Mouse (Mus musculus) midbrain, embryonic 13.5 days (tissue): ENCODE measurements around the gene Zfp382. TPM values are rescaled to one million over a fixed set of nuclear protein-coding genes. Genes with fewer than 3 reads are reported as not detected.
A peak's percentile ranks its signal among the peaks of the same experiment; 100 is the strongest.
"Not testable (repeated sequence)": the region's sequence is repeated elsewhere in the genome, so short reads cannot be mapped to it uniquely, and the experiment has no call there.

ENCODE experiments used
- ATAC-seq: fragments of 200-750 bp; cut with Nextera tagmentation; 2 replicates; pipeline ENCODE4 v1.8.0; 2017; ENCODE audit warnings: mild to moderate bottlenecking, moderate TSS enrichment, moderate library complexity
- H3K27ac ChIP-seq: fragments of 300-500 bp; sonication (generic); 2 replicates; pipeline ENCODE4 v1.5.1; 2015; ENCODE audit warnings: inconsistent platforms, mild to moderate bottlenecking, moderate library complexity
- H3K27me3 ChIP-seq: fragments of 300-500 bp; sonication (generic); 2 replicates; pipeline ENCODE4 v1.6.1; 2015; ENCODE audit warnings: mild to moderate bottlenecking, inconsistent platforms
- H3K36me3 ChIP-seq: fragments of 300-500 bp; sonication (generic); 2 replicates; pipeline ENCODE4 v1.6.1; 2015; ENCODE audit warnings: mild to moderate bottlenecking, inconsistent platforms
- H3K4me1 ChIP-seq: fragments of 300-500 bp; sonication (generic); replicated peaks from 2 replicates; pipeline ENCODE4 v1.6.1; 2015; ENCODE audit warnings: inconsistent platforms
- H3K4me2 ChIP-seq: fragments of 300-500 bp; sonication (generic); replicated peaks from 2 replicates; pipeline ENCODE4 v1.6.1; 2015; ENCODE audit warnings: moderate library complexity, mild to moderate bottlenecking, inconsistent platforms
- H3K4me3 ChIP-seq: fragments of 300-500 bp; sonication (generic); replicated peaks from 2 replicates; pipeline ENCODE4 v1.5.1; 2015; ENCODE audit warnings: mild to moderate bottlenecking, inconsistent platforms
- H3K9ac ChIP-seq: fragments of 300-500 bp; sonication (generic); replicated peaks from 2 replicates; pipeline ENCODE4 v1.6.1; 2015; ENCODE audit warnings: mild to moderate bottlenecking, inconsistent platforms
- H3K9me3 ChIP-seq: fragments of 300-500 bp; sonication (generic); 2 replicates; pipeline ENCODE4 v1.6.1; 2016; ENCODE audit warnings: mild to moderate bottlenecking, inconsistent platforms
- WGBS: fragments of 180-500 bp; shearing (Covaris S2); methylation state at CpG from one replicate; pipeline ENCODE4 v1.1.7; 2015; 5-methylcytosine and 5-hydroxymethylcytosine counted together
- polyA plus RNA-seq: library from polyadenylated mRNA; unstranded; fragments of >200 nt; fragmentation: Nextera tagmentation; extraction: Ambion mirVana; gene quantifications from 2 replicates; pipeline ENCODE4 v1.2.1, GENCODE M21; 2015

Gene Zfp382
- polyA plus RNA-seq, 1 experiment from 2014 or later = 19.4 TPM

DNA sequence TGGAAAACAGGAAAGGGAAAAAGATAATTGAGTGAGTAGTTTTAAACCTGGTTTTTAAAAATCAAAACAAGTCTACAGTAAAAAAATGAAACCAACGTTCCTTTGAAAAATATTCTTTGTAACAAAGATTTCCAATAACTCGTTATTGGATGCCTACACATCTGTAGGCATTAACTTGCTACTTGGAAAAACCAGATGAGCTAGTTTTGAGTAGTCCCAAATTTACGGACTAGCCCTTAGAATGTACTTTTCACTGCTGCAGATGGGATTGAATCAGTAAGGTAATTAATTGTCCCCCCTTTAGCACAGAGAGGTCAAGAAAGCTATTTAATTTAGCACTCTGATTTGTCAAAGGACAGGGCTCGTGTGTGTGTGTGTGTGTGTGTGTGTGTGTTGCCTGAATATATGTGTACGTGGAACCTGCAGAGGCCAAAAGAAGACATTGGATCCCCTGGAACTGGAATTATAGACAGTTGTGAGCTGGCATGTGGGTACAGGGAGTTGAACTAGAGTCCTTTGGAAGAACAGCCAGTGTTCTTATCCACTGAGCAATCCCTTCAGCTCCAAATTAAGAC lies 26.1 kb upstream of the Zfp382 start:
- no peak for ATAC-seq
- peaks cover 3% of the 10 kb centered on the region; the same call in 1 of the 2 replicates for H3K9me3 ChIP-seq
- H3K27ac ChIP-seq = peak overlapping the region; percentile 96
- 12% methylated on average over 5 of the region's 5 CpGs for WGBS
- H3K36me3 ChIP-seq = peaks cover 31% of the 10 kb centered on the region
- H3K4me3 ChIP-seq = peak overlapping the region; percentile 53
- H3K27me3 ChIP-seq = no peaks in the 10 kb centered on the region
- peak overlapping the region; percentile 76 for H3K4me2 ChIP-seq
- H3K4me1 ChIP-seq = peaks cover 31% of the 10 kb centered on the region
- H3K9ac ChIP-seq = peak overlapping the region; percentile 81

DNA sequence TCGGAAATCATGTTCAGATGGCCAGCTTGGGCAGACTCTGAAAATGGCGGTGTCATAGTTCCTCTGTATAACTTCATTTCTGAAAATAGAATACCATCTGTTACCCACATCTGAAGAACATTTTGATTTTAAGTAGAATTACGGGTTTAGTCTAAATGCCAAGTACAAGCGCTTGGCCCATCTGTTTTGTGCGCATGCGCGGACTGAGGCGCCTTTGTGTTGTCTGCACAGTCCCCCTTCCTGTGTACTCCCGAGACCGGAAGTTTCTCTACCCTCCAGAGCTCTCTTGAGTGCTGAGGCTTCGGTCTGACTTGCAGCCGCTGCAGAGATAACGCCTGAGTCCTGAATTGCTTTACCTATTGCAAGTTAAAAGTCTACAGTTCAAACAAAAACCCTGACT lies 22.4 kb upstream of the Zfp382 start:
- no peak overlapping the region for H3K4me3 ChIP-seq
- no peak overlapping the region for H3K9ac ChIP-seq
- no peak overlapping the region for H3K4me2 ChIP-seq
- WGBS = 99% methylated on average over 13 of the region's 13 CpGs
- H3K27me3 ChIP-seq = no peaks in the 10 kb centered on the region
- peaks cover 26% of the 10 kb centered on the region for H3K4me1 ChIP-seq
- ATAC-seq = no peak
- H3K36me3 ChIP-seq = peaks cover 63% of the 10 kb centered on the region
- H3K27ac ChIP-seq = no peak overlapping the region
- H3K9me3 ChIP-seq = peaks cover 14% of the 10 kb centered on the region

DNA sequence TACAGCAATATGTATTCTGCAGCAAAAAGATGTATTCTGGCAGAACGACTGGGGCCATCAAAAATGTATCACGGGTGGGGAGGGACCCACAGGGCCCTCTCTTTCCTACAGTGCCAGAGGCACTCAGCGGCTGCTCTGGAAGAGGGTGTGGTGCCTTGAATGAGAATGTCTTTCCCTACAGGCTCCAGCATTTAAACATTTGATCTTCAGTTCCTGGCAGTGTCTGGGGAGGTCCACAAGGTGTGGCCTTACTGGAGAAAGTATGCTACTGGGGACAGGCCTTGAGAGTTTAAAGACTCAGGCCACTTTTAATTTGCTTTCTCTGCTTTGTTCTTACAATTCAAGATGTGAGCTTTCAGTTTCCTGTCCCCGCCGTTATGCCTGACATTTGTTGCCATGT lies 5.7 kb upstream of the Zfp382 start:
- Histone ChIP-seq H3K9ac (no peak overlapping the region), H3K27me3 (no peaks in the 10 kb centered on the region), H3K36me3 (no peaks in the 10 kb centered on the region), H3K4me1 (peaks cover 1% of the 10 kb centered on the region; the same call in 1 of the 2 replicates), H3K4me2 (no peak overlapping the region), H3K27ac (no peak overlapping the region), H3K4me3 (no peak overlapping the region), H3K9me3 (peaks cover 12% of the 10 kb centered on the region)
- no peak for ATAC-seq
- WGBS = 92% methylated on average over 5 of the region's 5 CpGs

DNA sequence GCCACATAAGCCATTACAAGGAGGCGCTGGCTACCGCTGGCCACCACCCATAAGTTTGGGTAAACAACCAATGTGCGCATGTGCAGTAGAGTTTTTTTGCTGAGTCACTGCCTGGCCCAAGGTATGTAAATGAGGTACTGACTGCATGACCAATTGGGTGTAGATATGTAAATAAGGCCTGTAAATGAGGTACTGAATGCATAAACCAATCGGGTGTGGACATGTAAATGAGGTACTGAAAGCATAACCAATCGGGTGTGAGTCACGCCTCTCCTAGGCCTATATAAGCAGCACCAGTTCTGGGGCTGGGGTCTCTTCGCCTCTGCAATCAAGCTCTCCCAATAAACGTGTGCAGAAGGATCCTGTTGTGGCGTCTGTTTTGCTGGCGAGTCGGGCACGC lies 3.8 kb upstream of the Zfp382 start:
- H3K4me3 ChIP-seq, ATAC-seq, H3K36me3 ChIP-seq, H3K27ac ChIP-seq, H3K27me3 ChIP-seq, H3K4me2 ChIP-seq, H3K9ac ChIP-seq: not testable (repeated sequence)
- Histone ChIP-seq H3K9me3 (peaks cover 12% of the 10 kb centered on the region), H3K4me1 (peaks cover 11% of the 10 kb centered on the region)
- 92% methylated on average over 12 of the region's 12 CpGs for WGBS

DNA sequence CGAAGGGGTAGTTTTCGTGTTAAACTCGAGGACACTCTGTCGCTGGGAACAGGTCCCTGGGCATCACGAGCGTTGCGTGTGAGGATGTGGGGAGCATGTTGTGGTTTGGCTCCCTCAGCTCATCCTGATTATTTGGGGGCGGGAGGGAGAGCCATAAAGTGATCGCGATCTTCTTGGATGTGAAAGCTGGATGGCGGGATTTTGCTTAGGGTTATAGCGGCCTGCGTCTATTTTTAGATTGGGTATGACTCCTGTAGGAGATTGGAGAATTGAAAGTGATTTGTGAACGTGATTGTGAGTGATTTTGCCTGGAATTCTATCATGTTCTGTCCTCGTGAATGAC lies 417 bp downstream of the Zfp382 start:
- Histone ChIP-seq H3K4me3 (peak overlapping the region; percentile 75), H3K9me3 (no peaks in the 10 kb centered on the region), H3K27ac (peak overlapping the region; percentile 87), H3K4me1 (peaks cover 19% of the 10 kb centered on the region), H3K36me3 (peaks cover 11% of the 10 kb centered on the region), H3K4me2 (peak overlapping the region; percentile 69), H3K9ac (peak overlapping the region; percentile 81), H3K27me3 (no peaks in the 10 kb centered on the region)
- WGBS = 12% methylated on average over 15 of the region's 15 CpGs
- ATAC-seq = no peak

DNA sequence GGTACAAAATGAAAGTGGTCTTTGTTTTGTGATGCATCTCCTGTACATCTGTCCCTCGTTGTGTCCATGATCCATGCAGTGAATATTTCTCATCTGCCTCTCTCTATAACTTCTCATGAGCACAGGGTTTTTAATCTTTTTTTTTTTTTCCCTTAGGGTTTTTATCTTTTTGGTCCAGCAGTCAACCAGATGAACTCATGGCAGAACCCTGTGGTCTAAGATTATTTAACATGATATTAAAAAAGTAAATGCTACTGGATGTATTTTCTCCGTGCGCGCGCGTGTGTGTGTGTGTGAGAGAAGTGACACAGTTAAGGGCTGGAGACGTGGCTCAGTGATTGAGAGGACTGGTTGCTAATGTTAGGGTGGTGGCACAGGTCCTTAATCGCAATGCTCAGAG lies 8.2 kb downstream of the Zfp382 start:
- ATAC-seq = no peak
- Histone ChIP-seq H3K36me3 (peaks cover 81% of the 10 kb centered on the region), H3K4me1 (no peaks in the 10 kb centered on the region), H3K27me3 (no peaks in the 10 kb centered on the region), H3K4me3 (no peak overlapping the region), H3K27ac (no peak overlapping the region), H3K9me3 (no peaks in the 10 kb centered on the region), H3K9ac (no peak overlapping the region), H3K4me2 (no peak overlapping the region)
- 93% methylated on average over 8 of the region's 8 CpGs for WGBS

DNA sequence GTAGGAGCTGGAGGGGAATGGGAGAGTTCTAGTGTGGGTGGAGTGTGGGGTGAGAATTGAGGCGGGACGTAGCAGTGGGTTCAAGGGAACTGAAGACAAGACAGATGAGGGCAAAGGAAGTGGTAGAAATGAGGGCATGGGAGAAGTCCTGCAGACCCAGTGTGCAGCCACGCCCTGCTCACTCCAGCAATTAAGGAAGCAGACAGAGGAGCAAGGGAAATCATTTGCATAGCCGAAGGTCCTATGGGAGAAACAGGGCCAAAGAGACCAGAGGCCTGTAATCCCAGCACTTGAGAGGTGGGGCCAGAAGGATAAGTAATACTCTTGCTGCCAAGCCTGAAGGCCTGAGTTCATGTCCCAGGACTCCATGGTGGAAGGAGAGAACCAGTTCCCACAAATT lies 10.7 kb downstream of the Zfp382 start:
- peaks cover 92% of the 10 kb centered on the region for H3K36me3 ChIP-seq
- H3K4me3 ChIP-seq = no peak overlapping the region
- 90% methylated on average over 4 of the region's 4 CpGs for WGBS
- ATAC-seq = no peak
- H3K27me3 ChIP-seq = no peaks in the 10 kb centered on the region
- H3K27ac ChIP-seq = no peak overlapping the region
- H3K9me3 ChIP-seq = no peaks in the 10 kb centered on the region
- H3K4me2 ChIP-seq = no peak overlapping the region
- no peak overlapping the region for H3K9ac ChIP-seq
- H3K4me1 ChIP-seq = no peaks in the 10 kb centered on the region

DNA sequence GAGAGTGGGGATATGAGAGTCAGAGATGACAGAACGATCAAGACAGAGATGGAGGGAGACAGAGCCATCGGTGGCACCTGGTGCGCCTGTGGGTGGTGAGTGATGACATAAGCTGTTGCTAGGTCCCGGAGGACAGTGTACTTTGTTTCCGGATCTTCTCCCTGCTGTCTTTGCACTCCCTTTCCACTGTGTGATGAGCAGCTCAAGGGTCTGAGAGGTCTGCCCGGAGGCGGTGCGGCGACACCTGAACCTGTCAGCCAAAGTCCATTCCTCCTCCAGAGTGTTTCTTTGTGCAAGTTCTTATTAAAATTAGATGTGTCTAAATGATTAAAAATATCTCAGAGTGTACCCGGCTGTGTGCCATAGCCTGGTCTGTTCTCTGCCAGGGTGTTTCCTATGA lies 15.1 kb downstream of the Zfp382 start:
- WGBS = 92% methylated on average over 10 of the region's 10 CpGs
- Histone ChIP-seq H3K27ac (no peak overlapping the region), H3K4me3 (no peak overlapping the region), H3K36me3 (peaks cover 84% of the 10 kb centered on the region), H3K9me3 (no peaks in the 10 kb centered on the region), H3K4me2 (no peak overlapping the region), H3K4me1 (no peaks in the 10 kb centered on the region), H3K27me3 (no peaks in the 10 kb centered on the region), H3K9ac (no peak overlapping the region)
- ATAC-seq = no peak

DNA sequence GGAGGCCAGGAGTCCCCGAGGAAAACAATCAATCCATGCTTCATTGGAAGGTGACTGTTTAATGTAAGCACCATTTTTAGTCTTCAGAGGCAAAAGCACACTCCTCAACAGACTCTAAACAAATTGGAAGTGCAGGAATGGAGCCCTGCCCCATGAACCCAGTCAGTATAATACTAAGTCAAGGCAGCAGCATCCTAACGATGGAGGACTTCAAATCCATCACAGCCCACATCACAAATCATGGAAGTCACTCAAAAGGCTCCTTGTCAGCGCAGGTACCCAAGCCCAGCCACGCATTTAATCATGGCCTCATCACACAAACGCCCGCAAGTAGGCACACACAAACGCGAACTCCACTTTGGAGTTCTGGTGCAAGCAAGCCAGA lies 21.4 kb downstream of the Zfp382 start:
- peaks cover 9% of the 10 kb centered on the region for H3K9me3 ChIP-seq
- peaks cover 6% of the 10 kb centered on the region; the same call in 1 of the 2 replicates for H3K4me1 ChIP-seq
- ATAC-seq = no peak
- H3K27ac ChIP-seq = peak overlapping the region; percentile 82
- H3K27me3 ChIP-seq = no peaks in the 10 kb centered on the region
- peak overlapping the region; percentile 57 for H3K4me3 ChIP-seq
- H3K4me2 ChIP-seq = peak overlapping the region; percentile 65
- 15% methylated on average over 8 of the region's 8 CpGs for WGBS
- H3K36me3 ChIP-seq = peaks cover 42% of the 10 kb centered on the region
- peak overlapping the region; percentile 70 for H3K9ac ChIP-seq

DNA sequence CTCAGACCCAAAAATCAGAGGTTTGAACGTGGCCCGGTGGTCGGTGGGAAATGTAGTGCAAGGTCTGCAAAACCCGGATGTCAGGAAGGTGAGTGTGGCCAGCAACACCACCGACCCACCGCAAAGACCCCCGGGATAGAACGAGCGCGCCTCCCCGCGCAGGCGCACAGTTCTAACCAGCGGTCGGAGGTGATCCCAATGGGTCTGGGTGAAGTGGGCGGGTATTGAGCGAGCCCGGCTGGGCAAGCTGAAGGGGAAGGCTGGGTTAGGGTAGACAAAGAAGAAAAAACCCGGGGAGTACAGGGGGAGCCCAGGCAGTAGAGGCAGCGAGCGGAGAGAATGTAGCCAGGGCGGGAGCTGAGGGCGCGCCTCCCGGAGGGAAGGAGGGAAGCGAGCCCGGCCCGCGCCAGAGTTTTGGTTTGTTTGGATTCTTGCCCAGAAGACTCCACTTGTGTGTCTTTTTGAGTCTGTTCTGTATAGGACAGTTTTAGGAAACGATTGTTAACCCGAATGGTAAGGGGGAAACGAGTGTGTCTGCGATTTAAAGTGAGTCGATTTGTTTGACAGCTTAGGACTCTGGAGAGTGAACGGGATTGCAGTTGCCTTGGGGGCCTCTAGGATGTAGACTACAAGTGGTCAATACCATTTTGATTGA lies 21.9 kb downstream of the Zfp382 start:
- H3K27me3 ChIP-seq = no peaks in the 10 kb centered on the region
- H3K4me2 ChIP-seq = peak overlapping the region; percentile 65
- H3K36me3 ChIP-seq = peaks cover 40% of the 10 kb centered on the region
- 2% methylated on average over 35 of the region's 35 CpGs for WGBS
- H3K9ac ChIP-seq = peak overlapping the region; percentile 70
- peak; percentile 98 for ATAC-seq
- peak overlapping the region; percentile 57 for H3K4me3 ChIP-seq
- H3K27ac ChIP-seq = peak overlapping the region; percentile 82
- H3K4me1 ChIP-seq = peaks cover 6% of the 10 kb centered on the region; the same call in 1 of the 2 replicates
- H3K9me3 ChIP-seq = peaks cover 14% of the 10 kb centered on the region

DNA sequence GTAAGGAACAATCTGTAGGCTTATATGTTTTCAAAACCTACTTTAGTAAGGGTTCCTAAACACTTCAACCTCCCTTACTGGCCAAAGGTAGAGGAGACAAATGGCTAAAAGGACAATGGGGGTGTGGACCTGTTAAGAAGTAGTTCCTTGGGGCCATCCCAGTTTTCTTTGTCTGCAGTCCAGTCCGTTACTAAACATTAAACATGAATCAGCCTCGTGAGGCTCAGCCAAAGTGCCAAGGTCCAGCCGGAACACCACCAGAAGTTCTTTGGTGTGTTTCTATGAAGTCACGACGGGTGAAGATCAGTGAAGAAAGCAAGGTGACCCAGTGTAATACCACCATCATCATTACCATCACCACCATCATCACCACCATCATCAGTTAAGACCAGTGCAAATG lies 25.3 kb downstream of the Zfp382 start:
- H3K9ac ChIP-seq = no peak overlapping the region
- no peak overlapping the region for H3K4me3 ChIP-seq
- no peak overlapping the region for H3K27ac ChIP-seq
- peaks cover 44% of the 10 kb centered on the region for H3K36me3 ChIP-seq
- 93% methylated on average over 5 of the region's 5 CpGs for WGBS
- no peak overlapping the region for H3K4me2 ChIP-seq
- no peak for ATAC-seq
- peaks cover 42% of the 10 kb centered on the region for H3K9me3 ChIP-seq
- H3K27me3 ChIP-seq = no peaks in the 10 kb centered on the region
- peaks cover 6% of the 10 kb centered on the region; the same call in 1 of the 2 replicates for H3K4me1 ChIP-seq

DNA sequence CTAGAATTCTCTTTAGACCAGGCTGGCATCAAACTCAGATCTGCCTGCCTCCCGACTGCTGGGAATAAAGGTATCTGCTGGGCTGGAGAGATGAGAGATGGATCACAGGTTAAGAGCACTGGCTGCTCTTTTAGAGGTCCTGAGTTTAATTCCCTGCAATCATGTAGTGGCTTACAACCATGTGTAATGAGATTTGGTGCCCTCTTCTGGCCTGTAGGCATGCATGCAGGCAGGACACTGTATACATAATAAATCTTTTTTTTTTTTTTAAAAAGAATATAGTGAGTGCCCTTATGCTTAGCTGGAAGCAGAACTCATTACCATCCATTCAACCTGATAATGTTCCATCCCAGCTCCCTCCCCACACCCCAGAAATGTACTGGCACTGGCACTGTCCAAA lies 32.3 kb downstream of the Zfp382 start:
- no peak for ATAC-seq
- Histone ChIP-seq H3K9ac (no peak overlapping the region), H3K4me1 (no peaks in the 10 kb centered on the region), H3K9me3 (peaks cover 81% of the 10 kb centered on the region), H3K4me3 (no peak overlapping the region), H3K4me2 (no peak overlapping the region), H3K36me3 (peaks cover 73% of the 10 kb centered on the region), H3K27me3 (no peaks in the 10 kb centered on the region), H3K27ac (no peak overlapping the region)
- 100% methylated on average over 1 of the region's 1 CpGs for WGBS

DNA sequence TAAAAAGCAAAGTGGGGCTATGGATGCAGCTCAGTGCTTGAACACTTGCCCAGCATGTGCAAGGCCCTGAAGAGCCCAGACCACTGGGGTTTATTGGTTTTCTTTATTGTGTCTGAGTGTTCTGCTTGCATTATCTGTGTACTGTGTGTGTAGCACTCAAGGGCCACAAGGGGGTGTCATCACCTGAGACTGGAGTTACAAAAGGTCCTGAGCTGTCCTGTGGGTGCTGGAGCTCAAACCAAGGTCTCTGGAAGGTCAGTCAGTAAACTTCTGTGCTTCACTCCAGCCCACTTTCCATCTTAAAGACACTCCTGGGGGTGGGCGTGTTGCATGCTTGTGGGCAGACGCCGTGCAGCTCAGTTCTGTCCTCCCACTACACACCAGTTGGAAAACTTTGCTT lies 33.8 kb downstream of the Zfp382 start:
- peaks cover 75% of the 10 kb centered on the region for H3K36me3 ChIP-seq
- peaks cover 79% of the 10 kb centered on the region for H3K9me3 ChIP-seq
- H3K4me3 ChIP-seq = no peak overlapping the region
- H3K27ac ChIP-seq = no peak overlapping the region
- 98% methylated on average over 3 of the region's 3 CpGs for WGBS
- no peak for ATAC-seq
- H3K4me2 ChIP-seq = no peak overlapping the region
- no peak overlapping the region for H3K9ac ChIP-seq
- H3K27me3 ChIP-seq = no peaks in the 10 kb centered on the region
- no peaks in the 10 kb centered on the region for H3K4me1 ChIP-seq
